Mouse (Mus musculus) liver, adult 2 months (tissue): ENCODE measurements around the gene Bcl2l11.

Source experiments
- CTCF ChIP-seq: fragments of 200-500 bp; IDR thresholded peaks from 2 replicates; pipeline ENCODE4 v1.5.1; 2011; ENCODE audit warnings: low read depth, low read length, control low read depth
- POLR2A ChIP-seq: fragments of 200-500 bp; IDR thresholded peaks from 2 replicates; pipeline ENCODE4 v1.6.1; 2011; ENCODE audit warnings: low read length, control low read depth; ENCODE audit not compliant: insufficient read depth; ENCODE audit errors: extremely low read depth

DNA sequence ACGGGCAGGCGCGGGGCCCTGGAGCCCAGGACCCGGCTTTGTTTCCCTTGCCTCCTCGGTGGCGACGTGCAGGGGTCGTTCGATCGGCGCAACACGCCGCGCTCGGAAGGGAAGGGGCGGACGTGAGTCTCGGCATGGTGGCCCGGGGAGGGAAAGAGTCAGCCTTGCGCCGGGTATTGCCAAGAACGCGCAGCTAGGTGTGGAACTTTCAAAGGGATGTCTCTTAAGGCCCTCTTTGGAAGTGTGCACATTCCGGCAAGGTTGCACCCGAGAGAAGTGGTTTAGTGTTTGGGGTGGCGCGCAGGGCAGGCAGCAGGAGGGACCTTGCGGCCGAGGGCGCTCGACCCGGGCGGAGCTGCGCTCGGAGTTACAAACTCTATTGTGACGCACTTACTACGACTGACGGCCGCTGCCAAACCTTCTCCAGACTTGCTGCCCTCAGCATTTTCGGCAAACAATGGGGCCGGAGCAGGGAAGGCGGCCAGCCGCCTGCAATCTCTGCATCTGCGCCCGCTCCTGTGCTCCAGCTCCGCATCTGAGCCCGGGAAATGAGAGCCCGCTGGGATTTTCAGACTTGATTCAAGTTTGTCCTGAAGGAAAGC is 2.0 kb downstream of the Bcl2l11 start:
- no peak for TF ChIP-seq CTCF
- no peak for TF ChIP-seq POLR2A
